Mouse (Mus musculus) frontal cortex, postnatal 14 days (tissue): ENCODE measurements around the gene Skap2.

Experiments
- DNase-seq, 2 experiments: peaks; one replicate each; pipeline ENCODE4 v3.0.0; 2022; ENCODE audit warnings: low spot score in 2 of 2

Skap2 gene

GRCm38 (mm10) chr6:52005616-52005962, 6.8 kb downstream of the Skap2 start:
- no peak for DNase-seq

- DNase-seq = no peak
Measured at GRCm38 (mm10) chr6:52004995-52005394, 7.4 kb downstream of the Skap2 start.

GRCm38 (mm10) chr6:52002676-52003075, 9.7 kb downstream of the Skap2 start:
- no peak for DNase-seq

GRCm38 (mm10) chr6:51999157-51999478, 13.2 kb downstream of the Skap2 start:
- no peak for DNase-seq

GRCm38 (mm10) chr6:51998409-51999156, 13.8 kb downstream of the Skap2 start:
- no peak for DNase-seq

- no peak for DNase-seq
Measured at GRCm38 (mm10) chr6:51987999-51988398, 24.4 kb downstream of the Skap2 start.

- no peak for DNase-seq
Measured at GRCm38 (mm10) chr6:51977638-51978037, 34.7 kb downstream of the Skap2 start.

- no peak for DNase-seq
Measured at GRCm38 (mm10) chr6:51975751-51976150, 36.6 kb downstream of the Skap2 start.

- no peak for DNase-seq
Measured at GRCm38 (mm10) chr6:51958992-51959391, 53.4 kb downstream of the Skap2 start.

GRCm38 (mm10) chr6:51956048-51956792, 56.1 kb downstream of the Skap2 start:
- no peak for DNase-seq

- DNase-seq = no peak
Measured at GRCm38 (mm10) chr6:51947661-51948060, 64.7 kb downstream of the Skap2 start.

GRCm38 (mm10) chr6:51944916-51945315, 67.4 kb downstream of the Skap2 start:
- no peak for DNase-seq

- DNase-seq = no peak
Measured at GRCm38 (mm10) chr6:51933998-51934397, 78.4 kb downstream of the Skap2 start.

- no peak for DNase-seq
Measured at GRCm38 (mm10) chr6:51933034-51933611, 79.2 kb downstream of the Skap2 start.

- no peak for DNase-seq
Measured at GRCm38 (mm10) chr6:51927101-51927500, 85.2 kb downstream of the Skap2 start.

GRCm38 (mm10) chr6:51921831-51922230, 90.5 kb downstream of the Skap2 start:
- DNase-seq = no peak

- no peak for DNase-seq
Measured at GRCm38 (mm10) chr6:51908495-51908894, 103.9 kb downstream of the Skap2 start.

GRCm38 (mm10) chr6:51905659-51906058, 106.7 kb downstream of the Skap2 start:
- DNase-seq = no peak

- DNase-seq = no peak
Measured at GRCm38 (mm10) chr6:51901544-51901943, 110.8 kb downstream of the Skap2 start.

- no peak for DNase-seq
Measured at GRCm38 (mm10) chr6:51898318-51898994, 113.9 kb downstream of the Skap2 start.

GRCm38 (mm10) chr6:51895753-51896152, 116.6 kb downstream of the Skap2 start:
- no peak for DNase-seq

- DNase-seq = no peak
Measured at GRCm38 (mm10) chr6:51894717-51895116, 117.6 kb downstream of the Skap2 start.

GRCm38 (mm10) chr6:51890356-51890755, 122.0 kb downstream of the Skap2 start:
- no peak for DNase-seq
